Mouse (Mus musculus) gastrocnemius, postnatal 25 days (tissue): Measurements from ENCODE around the gene Lpar3. TPM values are rescaled to one million over a fixed set of nuclear protein-coding genes. Genes with fewer than 3 reads are reported as not detected.

Experiments
- DNase-seq: peaks from one replicate; pipeline ENCODE4 v3.0.0; 2022
- long read RNA-seq, 2 experiments: library from polyadenylated mRNA; stranded (forward); transcript quantifications; one replicate each; pipeline ENCODE4 v2.0.0; 2021
- total RNA-seq, 2 experiments: library from RNA; stranded (reverse); gene quantifications; 1 replicate in 1 of 2; 2 replicates in 1 of 2; pipeline ENCODE4 v1.2.3; 2021

Lpar3 gene
- total RNA-seq, result under 1 TPM in 1 of 2 experiments, not detected in 1; 0.28 TPM
- long read RNA-seq, experiment 1, result 0 reads
- long read RNA-seq, experiment 2, result 0 reads

GRCm38 (mm10) chr3:146220776-146221486 lies at the start of gene Lpar3:
Lpar3 (plus strand) TSS chr3:146220963.
- DNase-seq, result peak; percentile 59

DNA sequence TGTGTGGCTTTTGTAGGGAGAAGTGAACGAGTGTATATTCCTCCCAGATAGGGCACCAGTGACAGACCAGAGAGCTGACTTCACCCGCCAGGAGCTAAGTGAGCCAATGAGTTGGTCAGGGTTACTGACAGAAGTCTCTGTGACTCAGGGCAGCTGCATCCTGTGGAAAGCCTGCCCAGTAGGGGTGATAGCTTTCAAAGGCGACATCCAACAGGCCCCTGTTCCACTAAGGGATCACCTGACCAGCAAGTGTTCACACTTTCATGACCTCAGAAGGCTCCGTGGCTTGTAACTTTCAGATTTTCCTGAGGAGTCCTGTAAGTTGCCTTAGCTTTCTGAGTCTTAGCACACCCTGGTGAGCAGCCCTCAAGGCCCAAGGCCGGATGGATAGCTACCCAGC lies 47.7 kb upstream of the Lpar3 start:
- DNase-seq, result no peak

DNA sequence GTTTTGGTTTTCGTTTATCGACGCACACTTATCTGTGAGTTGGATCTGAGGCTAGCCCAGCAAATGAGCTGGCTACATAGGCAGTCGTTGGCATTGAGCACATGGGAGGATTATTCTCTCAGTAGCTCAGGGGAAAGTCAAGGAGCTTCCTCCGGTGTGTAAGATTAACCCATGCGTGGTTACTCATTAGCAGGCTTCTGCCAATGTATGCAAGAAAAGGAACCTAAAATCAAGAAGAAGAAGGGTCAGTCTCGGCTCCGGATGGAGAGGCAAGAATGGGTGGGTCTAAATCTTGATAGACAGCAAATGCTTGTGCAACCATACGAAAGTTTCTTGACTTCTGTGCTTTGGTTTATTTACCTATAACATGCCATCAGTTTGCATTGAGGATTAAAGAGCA lies 46.5 kb upstream of the Lpar3 start:
- DNase-seq, result no peak

GRCm38 (mm10) chr3:146177295-146177694 lies 43.5 kb upstream of the Lpar3 start:
- DNase-seq, result no peak

- DNase-seq, result peak; percentile 54
Measured at GRCm38 (mm10) chr3:146177748-146178582, 42.8 kb upstream of the Lpar3 start.

- no peak for DNase-seq
Measured at GRCm38 (mm10) chr3:146180341-146180740, 40.4 kb upstream of the Lpar3 start.

DNA sequence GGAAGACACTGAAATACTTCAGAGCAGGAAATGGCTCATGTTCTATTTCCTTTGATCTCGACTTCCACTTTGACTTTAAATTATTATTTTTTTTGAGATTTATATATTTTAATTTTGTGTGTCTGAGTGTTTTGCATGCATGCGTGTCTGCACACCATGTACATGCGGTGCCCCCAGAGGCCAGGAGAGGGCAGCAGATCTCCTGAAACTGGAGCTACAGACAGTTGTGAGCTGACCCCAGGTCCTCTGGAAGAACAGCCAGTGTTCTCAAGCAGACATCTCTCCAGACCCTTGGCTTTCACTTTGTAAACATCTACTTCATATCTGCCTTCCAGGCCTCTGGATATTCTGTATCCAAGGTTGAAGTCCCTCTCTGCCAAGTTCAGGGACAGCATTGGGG lies 39.8 kb upstream of the Lpar3 start:
- no peak for DNase-seq

GRCm38 (mm10) chr3:146184992-146185657 lies 35.6 kb upstream of the Lpar3 start:
- peak; percentile 12 for DNase-seq

GRCm38 (mm10) chr3:146186033-146186432 lies 34.7 kb upstream of the Lpar3 start:
- DNase-seq, result no peak

GRCm38 (mm10) chr3:146189933-146190332 lies 30.8 kb upstream of the Lpar3 start:
- no peak for DNase-seq

- no peak for DNase-seq
Measured at GRCm38 (mm10) chr3:146192507-146192906, 28.3 kb upstream of the Lpar3 start.

- DNase-seq, result no peak
Measured at GRCm38 (mm10) chr3:146195153-146195552, 25.6 kb upstream of the Lpar3 start.

DNA sequence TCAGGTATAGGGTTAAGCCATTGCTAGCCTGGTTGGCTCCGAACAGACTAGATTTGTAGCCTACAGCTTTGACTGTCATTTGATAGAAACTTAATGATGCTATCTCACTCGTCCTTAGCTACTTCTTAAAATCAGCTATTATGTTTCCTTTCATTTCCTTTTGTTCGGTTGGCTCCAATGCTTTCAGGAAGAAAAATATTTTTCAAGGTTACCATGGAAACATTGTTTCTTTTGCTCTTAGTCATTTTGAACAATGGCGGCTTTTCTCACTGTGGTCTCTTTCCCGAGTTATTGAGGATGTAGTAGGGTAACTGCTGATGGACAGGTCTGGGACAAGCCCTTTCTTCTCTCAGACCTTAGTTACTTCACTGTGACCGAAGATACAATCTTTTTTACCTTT lies 24.5 kb upstream of the Lpar3 start:
- no peak for DNase-seq

DNA sequence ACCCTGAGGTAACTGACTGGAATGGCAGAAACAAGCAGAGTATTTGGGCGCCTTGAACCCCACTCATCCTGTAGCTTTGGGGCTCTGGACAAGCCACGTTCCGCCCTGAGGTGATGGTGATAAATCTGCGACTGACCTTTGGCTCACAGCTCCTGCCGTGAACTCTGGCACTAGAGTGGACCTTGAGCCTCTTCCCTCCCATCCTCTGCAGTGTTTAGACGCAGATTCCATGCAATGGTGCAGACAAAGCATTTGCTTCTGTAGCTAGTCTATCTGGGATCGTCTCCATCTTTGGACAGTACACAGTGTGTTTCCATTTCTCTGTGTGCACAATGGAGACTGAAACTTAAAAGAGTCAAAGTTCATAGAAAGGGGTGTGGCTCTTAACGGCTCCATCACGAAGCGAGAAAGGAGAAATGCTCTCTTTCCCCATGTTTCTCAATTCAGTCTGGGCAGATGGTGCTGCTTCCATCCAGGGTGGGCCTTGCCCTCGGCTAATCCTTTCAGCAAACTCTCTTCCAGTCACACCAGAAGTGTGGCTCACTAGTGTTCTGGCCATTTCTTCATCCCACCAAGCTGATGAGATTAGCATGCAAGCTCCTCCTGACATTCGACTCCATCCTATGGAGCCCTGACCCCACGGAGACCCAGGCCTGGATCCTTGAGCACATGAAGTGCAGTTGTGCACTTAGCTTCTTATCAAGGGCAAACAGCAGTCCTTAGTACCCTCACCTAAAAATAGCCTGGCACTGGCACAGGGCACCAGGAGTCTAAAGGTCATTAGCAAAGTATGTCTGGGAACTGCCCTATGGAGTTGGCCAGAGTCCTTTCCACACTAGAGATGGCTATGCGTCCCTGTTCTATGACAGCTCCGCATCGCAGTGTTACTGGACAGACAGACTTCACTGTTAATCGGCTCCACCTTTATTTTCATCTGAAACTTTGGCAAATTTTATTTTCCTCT lies 23.7 kb upstream of the Lpar3 start:
- no peak for DNase-seq

- DNase-seq, result no peak
Measured at GRCm38 (mm10) chr3:146197785-146198184, 23.0 kb upstream of the Lpar3 start.

DNA sequence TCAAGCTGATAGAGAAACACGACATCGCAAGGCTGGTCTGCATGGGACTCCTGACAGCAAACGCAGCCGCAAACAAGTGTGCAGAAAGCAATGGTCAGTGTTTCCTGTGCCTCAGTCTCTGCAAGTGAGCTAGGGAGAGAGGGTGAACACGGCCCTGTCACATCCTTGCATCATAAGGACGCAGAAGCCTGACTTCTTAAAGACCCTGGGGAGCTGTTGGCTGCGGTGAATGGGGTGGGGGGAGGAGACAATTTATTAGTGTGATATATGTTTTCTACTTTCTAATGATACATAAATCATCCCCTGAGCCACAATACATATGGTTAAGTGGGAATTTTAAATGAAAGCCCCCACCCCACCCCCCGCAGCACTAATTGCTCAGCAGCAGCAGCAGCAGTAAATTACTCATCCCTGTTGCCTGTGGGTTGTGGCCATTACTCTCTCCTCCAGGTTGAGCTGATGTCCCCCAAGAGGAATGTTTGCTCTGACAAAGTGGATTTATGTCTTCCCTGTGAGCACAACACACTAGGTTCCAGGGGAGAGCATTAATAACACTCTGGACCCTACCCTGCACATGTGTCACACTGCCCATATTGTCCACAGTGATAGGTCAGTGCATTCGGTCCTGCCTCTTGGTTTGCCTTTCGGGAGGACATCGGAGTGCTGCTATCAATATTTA lies 21.8 kb upstream of the Lpar3 start:
- DNase-seq, result no peak

DNA sequence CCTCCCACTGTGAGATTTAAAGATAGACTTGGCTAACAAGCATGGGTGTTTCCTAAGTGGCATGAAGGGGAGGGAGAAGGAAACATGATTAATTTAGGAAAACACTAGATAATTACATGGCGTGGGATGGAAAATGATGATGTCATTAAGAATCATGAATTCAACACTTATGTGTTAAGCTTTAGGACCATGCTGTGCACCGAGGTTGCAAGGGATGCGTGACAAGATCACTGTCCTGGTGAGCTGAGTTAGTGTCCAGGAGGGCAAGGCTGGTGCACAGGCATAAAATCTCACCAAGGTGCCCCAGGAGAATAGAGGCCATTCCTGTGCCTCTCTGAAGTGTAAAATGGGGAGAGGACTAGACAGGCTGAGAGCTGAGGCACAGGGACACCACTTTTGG lies 21.3 kb upstream of the Lpar3 start:
- DNase-seq, result no peak

DNA sequence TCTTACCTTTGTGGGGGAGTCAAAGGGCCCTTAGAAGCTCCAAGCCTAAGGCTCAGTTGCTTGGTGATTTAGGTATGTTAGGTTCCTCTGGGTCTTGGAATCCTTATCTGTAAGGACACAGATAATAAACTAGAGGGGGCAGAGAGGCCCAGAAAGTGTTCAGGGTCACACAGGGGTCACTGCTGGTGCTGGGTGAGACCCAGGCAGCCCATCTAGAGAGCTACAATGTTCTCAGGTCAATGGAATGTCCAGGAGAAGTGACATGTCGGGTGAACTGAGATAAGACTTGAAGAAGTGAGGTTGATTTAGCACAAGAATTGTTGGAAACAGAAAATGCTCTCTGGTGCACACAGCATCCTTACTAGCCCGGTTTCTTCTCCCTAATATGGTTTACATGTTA lies 16.4 kb upstream of the Lpar3 start:
- DNase-seq, result no peak

DNA sequence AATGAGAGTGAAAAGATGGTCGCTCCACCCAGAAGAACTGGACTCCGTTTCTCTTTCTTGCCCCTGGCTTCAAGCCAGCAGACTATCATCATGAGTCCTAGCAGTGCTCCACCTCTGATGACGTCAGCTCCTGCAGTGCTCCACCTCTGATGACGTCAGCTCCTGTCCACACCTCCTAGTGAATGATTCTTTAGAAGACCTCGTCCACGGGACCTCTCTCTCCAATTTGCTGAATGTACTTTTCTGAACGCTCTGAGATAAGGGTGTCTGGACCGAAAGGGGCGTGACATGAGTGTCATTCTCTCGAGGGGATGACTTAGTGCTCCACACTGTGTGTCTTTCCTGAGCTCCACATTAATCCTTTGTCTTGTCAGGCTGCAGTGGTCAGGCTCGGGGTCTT lies 15.5 kb upstream of the Lpar3 start:
- DNase-seq, result no peak

- no peak for DNase-seq
Measured at GRCm38 (mm10) chr3:146206635-146207034, 14.1 kb upstream of the Lpar3 start.

DNA sequence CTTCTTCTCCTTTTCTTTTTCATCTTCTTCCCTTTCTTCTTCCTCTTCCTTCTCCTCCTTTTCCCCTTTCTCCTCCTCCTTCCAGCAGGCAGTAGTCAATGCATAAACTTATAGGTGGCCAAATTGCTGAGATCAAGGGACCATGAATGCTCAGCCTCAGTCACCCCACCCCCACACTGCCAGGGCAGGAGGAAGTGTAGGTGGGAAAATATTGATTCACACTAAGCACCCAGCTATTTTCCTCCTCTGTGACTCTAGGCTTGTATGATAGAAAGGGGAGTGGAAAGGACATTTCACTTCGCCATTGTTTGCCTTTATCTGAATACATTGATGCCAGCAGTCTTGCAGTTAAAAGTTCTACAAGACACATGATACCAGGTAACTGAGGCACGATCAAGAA lies 13.3 kb upstream of the Lpar3 start:
- no peak for DNase-seq
